Mouse (Mus musculus): ENCODE results near the gene Rnf145. TPM values are rescaled to one million over a fixed set of nuclear protein-coding genes. Genes with fewer than 3 reads are reported as not detected.
A peak's percentile ranks its signal among the peaks of the same experiment; 100 is the strongest.

The Rnf145 gene
- polyA plus RNA-seq, 1 experiment from 2014 or later: 71.3 TPM

- Histone ChIP-seq H3K27me3 (replicated peaks; ENCODE audit: control insufficient read depth, insufficient read depth, low read length) (no peaks in the 10 kb centered on the region), H3K4me2 (ENCODE audit: low read length) (no peak overlapping the region), H3K4me3 (ENCODE audit: low read depth, low read length) (no peak overlapping the region), H3K36me3 (ENCODE audit: control insufficient read depth, insufficient read depth, low read length) (no peaks in the 10 kb centered on the region), H3K9me3 (ENCODE audit: control insufficient read depth, low read length) (0 out of 2 replicates have a peak, but pooled peaks cover 5% of the 10 kb centered on the region), H3K9ac (ENCODE audit: low read length) (no peak overlapping the region), H3K27ac (ENCODE audit: low read depth) (no peak overlapping the region), H3K4me1 (replicated peaks; ENCODE audit: control insufficient read depth, insufficient read depth, low read length) (no peaks in the 10 kb centered on the region)
- 76% methylated on average over 3 of the region's 3 CpGs for WGBS
- ATAC-seq (replicated peaks; ENCODE audit: low FRiP score, low TSS enrichment, low read depth) (no peak), DNase-seq (ENCODE audit: low spot score) (no peak)
These were observed 54.6 kb downstream of the Rnf145 start for GRCm38 (mm10) chr11:44573396-44573795.

- no peak overlapping the region for H3K27ac ChIP-seq (ENCODE audit: low read depth)
- H3K4me3 ChIP-seq (ENCODE audit: low read depth, low read length): no peak overlapping the region
- H3K36me3 ChIP-seq (ENCODE audit: control insufficient read depth, insufficient read depth, low read length): no peaks in the 10 kb centered on the region
- DNase-seq (ENCODE audit: low spot score): no peak
- 86% methylated on average over 8 of the region's 8 CpGs for WGBS
- H3K4me2 ChIP-seq (ENCODE audit: low read length): no peak overlapping the region
- ATAC-seq (replicated peaks; ENCODE audit: low FRiP score, low TSS enrichment, low read depth): no peak
- no peak overlapping the region for H3K9ac ChIP-seq (ENCODE audit: low read length)
- H3K9me3 ChIP-seq (ENCODE audit: control insufficient read depth, low read length): 0 out of 2 replicates have a peak, but pooled peaks cover 3% of the 10 kb centered on the region
- no peaks in the 10 kb centered on the region for H3K27me3 ChIP-seq (replicated peaks; ENCODE audit: control insufficient read depth, insufficient read depth, low read length)
- H3K4me1 ChIP-seq (replicated peaks; ENCODE audit: control insufficient read depth, insufficient read depth, low read length): no peaks in the 10 kb centered on the region
These were observed 55.6 kb downstream of the Rnf145 start for GRCm38 (mm10) chr11:44574391-44574790.

GRCm38 (mm10) chr11:44574820-44575219 lies 56.1 kb downstream of the Rnf145 start:
- H3K27ac ChIP-seq (ENCODE audit: low read depth): no peak overlapping the region
- DNase-seq (ENCODE audit: low spot score) (no peak), ATAC-seq (replicated peaks; ENCODE audit: low FRiP score, low TSS enrichment, low read depth) (no peak)
- no peak overlapping the region for H3K9ac ChIP-seq (ENCODE audit: low read length)
- no peaks in the 10 kb centered on the region for H3K27me3 ChIP-seq (replicated peaks; ENCODE audit: control insufficient read depth, insufficient read depth, low read length)
- H3K4me3 ChIP-seq (ENCODE audit: low read depth, low read length): no peak overlapping the region
- WGBS: 98% methylated on average over 5 of the region's 5 CpGs
- no peaks in the 10 kb centered on the region for H3K9me3 ChIP-seq (ENCODE audit: control insufficient read depth, low read length)
- H3K4me1 ChIP-seq (replicated peaks; ENCODE audit: control insufficient read depth, insufficient read depth, low read length): no peaks in the 10 kb centered on the region
- H3K4me2 ChIP-seq (ENCODE audit: low read length): no peak overlapping the region
- no peaks in the 10 kb centered on the region for H3K36me3 ChIP-seq (ENCODE audit: control insufficient read depth, insufficient read depth, low read length)

- no peak overlapping the region for H3K27ac ChIP-seq (ENCODE audit: low read depth)
- DNase-seq (ENCODE audit: low spot score) (no peak), ATAC-seq (replicated peaks; ENCODE audit: low FRiP score, low TSS enrichment, low read depth) (no peak)
- no peaks in the 10 kb centered on the region for H3K4me1 ChIP-seq (replicated peaks; ENCODE audit: control insufficient read depth, insufficient read depth, low read length)
- no peaks in the 10 kb centered on the region for H3K9me3 ChIP-seq (ENCODE audit: control insufficient read depth, low read length)
- no peaks in the 10 kb centered on the region for H3K27me3 ChIP-seq (replicated peaks; ENCODE audit: control insufficient read depth, insufficient read depth, low read length)
- no peak overlapping the region for H3K4me3 ChIP-seq (ENCODE audit: low read depth, low read length)
- WGBS: 68% methylated on average over 9 of the region's 9 CpGs
- no peaks in the 10 kb centered on the region for H3K36me3 ChIP-seq (ENCODE audit: control insufficient read depth, insufficient read depth, low read length)
- no peak overlapping the region for H3K4me2 ChIP-seq (ENCODE audit: low read length)
- H3K9ac ChIP-seq (ENCODE audit: low read length): no peak overlapping the region
These were observed 59.1 kb downstream of the Rnf145 start for GRCm38 (mm10) chr11:44577911-44578310.

- DNase-seq (ENCODE audit: low spot score): no peak
- Histone ChIP-seq H3K4me2 (ENCODE audit: low read length) (no peak overlapping the region), H3K4me1 (replicated peaks; ENCODE audit: control insufficient read depth, insufficient read depth, low read length) (no peaks in the 10 kb centered on the region), H3K27ac (ENCODE audit: low read depth) (no peak overlapping the region), H3K9ac (ENCODE audit: low read length) (no peak overlapping the region), H3K36me3 (ENCODE audit: control insufficient read depth, insufficient read depth, low read length) (no peaks in the 10 kb centered on the region), H3K4me3 (ENCODE audit: low read depth, low read length) (no peak overlapping the region), H3K9me3 (ENCODE audit: control insufficient read depth, low read length) (no peaks in the 10 kb centered on the region), H3K27me3 (replicated peaks; ENCODE audit: control insufficient read depth, insufficient read depth, low read length) (no peaks in the 10 kb centered on the region)
- 29% methylated on average over 11 of the region's 11 CpGs for WGBS
- ATAC-seq (replicated peaks; ENCODE audit: low FRiP score, low TSS enrichment, low read depth): no peak
These were observed 62.5 kb downstream of the Rnf145 start for GRCm38 (mm10) chr11:44581277-44581683.

GRCm38 (mm10) chr11:44586047-44586696 lies 67.4 kb downstream of the Rnf145 start:
- no peak overlapping the region for H3K9ac ChIP-seq (ENCODE audit: low read length)
- no peaks in the 10 kb centered on the region for H3K36me3 ChIP-seq (ENCODE audit: control insufficient read depth, insufficient read depth, low read length)
- H3K4me3 ChIP-seq (ENCODE audit: low read depth, low read length): no peak overlapping the region
- ATAC-seq (replicated peaks; ENCODE audit: low FRiP score, low TSS enrichment, low read depth) (0 out of 2 replicates have a peak, but pooled peaks have one; percentile 43), DNase-seq (ENCODE audit: low spot score) (peak; percentile 68)
- H3K4me1 ChIP-seq (replicated peaks; ENCODE audit: control insufficient read depth, insufficient read depth, low read length): no peaks in the 10 kb centered on the region
- H3K27ac ChIP-seq (ENCODE audit: low read depth): no peak overlapping the region
- 13% methylated on average over 3 of the region's 3 CpGs for WGBS
- no peak overlapping the region for H3K4me2 ChIP-seq (ENCODE audit: low read length)
- no peaks in the 10 kb centered on the region for H3K27me3 ChIP-seq (replicated peaks; ENCODE audit: control insufficient read depth, insufficient read depth, low read length)
- no peaks in the 10 kb centered on the region for H3K9me3 ChIP-seq (ENCODE audit: control insufficient read depth, low read length)

- Histone ChIP-seq H3K36me3 (ENCODE audit: control insufficient read depth, insufficient read depth, low read length) (no peaks in the 10 kb centered on the region), H3K9ac (ENCODE audit: low read length) (no peak overlapping the region)
- 89% methylated on average over 6 of the region's 6 CpGs for WGBS
These were observed 74.3 kb downstream of the Rnf145 start for GRCm38 (mm10) chr11:44593016-44593415.

GRCm38 (mm10) chr11:44594768-44595167 lies 76.0 kb downstream of the Rnf145 start:
- no peak overlapping the region for H3K9ac ChIP-seq (ENCODE audit: low read length)
- DNase-seq (ENCODE audit: low spot score) (no peak), ATAC-seq (replicated peaks; ENCODE audit: low FRiP score, low TSS enrichment, low read depth) (no peak)
- no peaks in the 10 kb centered on the region for H3K4me1 ChIP-seq (replicated peaks; ENCODE audit: control insufficient read depth, insufficient read depth, low read length)
- WGBS: 71% methylated on average over 3 of the region's 3 CpGs
- H3K27ac ChIP-seq (ENCODE audit: low read depth): no peak overlapping the region
- H3K4me2 ChIP-seq (ENCODE audit: low read length): no peak overlapping the region
- H3K36me3 ChIP-seq (ENCODE audit: control insufficient read depth, insufficient read depth, low read length): no peaks in the 10 kb centered on the region
- H3K4me3 ChIP-seq (ENCODE audit: low read depth, low read length): no peak overlapping the region
- H3K27me3 ChIP-seq (replicated peaks; ENCODE audit: control insufficient read depth, insufficient read depth, low read length): no peaks in the 10 kb centered on the region
- H3K9me3 ChIP-seq (ENCODE audit: control insufficient read depth, low read length): no peaks in the 10 kb centered on the region

More at GRCm38 (mm10) chr11:44593016-44593415, 74.3 kb downstream of the Rnf145 start:
- DNase-seq (ENCODE audit: low spot score): no peak
- Histone ChIP-seq H3K9me3 (ENCODE audit: control insufficient read depth, low read length) (no peaks in the 10 kb centered on the region), H3K4me2 (ENCODE audit: low read length) (no peak overlapping the region), H3K4me1 (replicated peaks; ENCODE audit: control insufficient read depth, insufficient read depth, low read length) (no peaks in the 10 kb centered on the region), H3K27ac (ENCODE audit: low read depth) (no peak overlapping the region), H3K27me3 (replicated peaks; ENCODE audit: control insufficient read depth, insufficient read depth, low read length) (no peaks in the 10 kb centered on the region), H3K4me3 (ENCODE audit: low read depth, low read length) (no peak overlapping the region)
- no peak for ATAC-seq (replicated peaks; ENCODE audit: low FRiP score, low TSS enrichment, low read depth)

- Histone ChIP-seq H3K4me3 (ENCODE audit: low read depth, low read length) (no peak overlapping the region), H3K27ac (ENCODE audit: low read depth) (no peak overlapping the region), H3K27me3 (replicated peaks; ENCODE audit: control insufficient read depth, insufficient read depth, low read length) (peaks cover 10% of the 10 kb centered on the region), H3K36me3 (ENCODE audit: control insufficient read depth, insufficient read depth, low read length) (no peaks in the 10 kb centered on the region), H3K4me1 (replicated peaks; ENCODE audit: control insufficient read depth, insufficient read depth, low read length) (peaks cover 6% of the 10 kb centered on the region; the same call in 1 of the 2 replicates), H3K9me3 (ENCODE audit: control insufficient read depth, low read length) (no peaks in the 10 kb centered on the region), H3K9ac (ENCODE audit: low read length) (no peak overlapping the region), H3K4me2 (ENCODE audit: low read length) (no peak overlapping the region)
- 82% methylated on average over 8 of the region's 8 CpGs for WGBS
- DNase-seq (ENCODE audit: low spot score) (peak; percentile 33), ATAC-seq (replicated peaks; ENCODE audit: low FRiP score, low TSS enrichment, low read depth) (no peak)
These were observed 88.1 kb downstream of the Rnf145 start for GRCm38 (mm10) chr11:44606881-44607280.

Data from intestine, embryonic 14.5 days (tissue).